Mouse (Mus musculus): Measurements from ENCODE around the gene Vav2.

Vav2 gene

DNA sequence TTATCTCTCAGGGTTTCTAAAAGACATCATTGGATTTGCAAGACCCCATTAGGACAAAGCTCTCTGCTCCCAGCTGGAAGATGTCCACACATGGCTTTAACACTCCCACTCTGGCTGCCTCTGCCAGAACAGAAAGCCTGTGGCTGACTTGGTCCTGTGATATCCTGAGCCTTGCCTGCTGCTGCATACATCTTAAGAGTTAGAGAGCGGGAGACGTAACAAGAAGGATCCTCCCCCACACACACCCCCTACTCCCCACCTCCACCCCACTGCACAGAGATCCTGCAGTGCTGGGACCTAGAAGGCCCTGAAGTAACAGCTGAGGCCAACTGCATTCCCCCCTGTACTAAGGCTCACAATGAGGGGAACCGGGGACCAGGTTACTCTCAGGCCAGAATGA, 114.3 kb downstream of the Vav2 start:
- no peak for DNase-seq

DNA sequence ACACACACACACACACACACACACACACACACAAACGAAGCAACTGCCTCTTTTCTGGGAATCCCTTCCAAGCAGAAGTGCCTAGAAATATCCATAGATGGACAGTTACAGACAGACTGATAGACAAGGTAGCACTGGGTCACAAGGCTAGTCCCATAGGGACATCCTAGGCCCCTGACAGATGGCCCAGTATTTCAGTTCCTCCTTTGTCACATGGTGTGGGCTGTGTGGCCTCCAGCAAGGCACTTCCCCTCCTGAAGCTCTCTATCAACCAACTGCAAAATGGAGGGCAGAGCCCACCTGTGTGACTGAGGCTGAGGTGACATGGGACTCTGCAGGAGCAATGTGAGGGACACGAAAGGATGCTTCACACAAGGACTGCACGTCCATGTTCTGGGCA, 115.2 kb downstream of the Vav2 start:
- no peak for DNase-seq

DNA sequence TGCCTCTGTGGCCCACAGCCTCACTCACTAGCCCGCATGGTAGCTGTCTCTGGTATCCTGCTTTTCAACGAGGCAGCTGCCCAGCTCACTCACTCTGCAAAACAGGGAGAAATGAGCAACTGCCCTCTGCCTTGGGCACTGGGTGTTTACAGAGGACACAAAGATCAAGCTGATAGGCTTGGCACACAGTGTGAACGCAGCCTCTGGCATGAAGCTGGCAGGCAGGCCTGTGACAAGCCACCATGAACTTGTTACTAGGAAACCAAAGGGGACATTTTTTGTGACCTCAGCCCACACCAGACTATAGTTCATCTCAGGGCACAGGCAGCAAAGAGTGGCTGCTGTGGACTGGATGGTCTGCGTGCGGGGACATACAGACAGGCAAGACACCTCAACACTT, 115.9 kb downstream of the Vav2 start:
- DNase-seq = no peak

DNA sequence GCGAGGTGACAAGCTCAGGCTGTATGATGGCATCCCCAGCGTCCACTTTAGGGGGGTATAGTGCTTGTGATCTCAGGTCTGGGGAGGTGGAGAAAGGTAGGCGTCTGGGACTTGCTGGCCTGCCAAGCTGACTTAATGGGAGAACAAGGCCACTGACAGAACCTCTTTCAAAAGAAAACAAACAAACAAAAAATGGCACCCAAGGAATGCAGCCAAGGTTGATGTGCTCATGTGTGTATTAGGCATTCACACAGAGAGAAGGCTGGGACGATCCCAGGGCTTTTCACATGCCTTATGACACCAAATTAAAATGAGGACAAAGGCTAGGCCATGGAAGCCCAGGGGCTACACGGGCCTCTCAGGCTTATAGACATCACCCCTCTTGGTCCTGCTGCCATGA, 116.6 kb downstream of the Vav2 start:
- DNase-seq = no peak

DNA sequence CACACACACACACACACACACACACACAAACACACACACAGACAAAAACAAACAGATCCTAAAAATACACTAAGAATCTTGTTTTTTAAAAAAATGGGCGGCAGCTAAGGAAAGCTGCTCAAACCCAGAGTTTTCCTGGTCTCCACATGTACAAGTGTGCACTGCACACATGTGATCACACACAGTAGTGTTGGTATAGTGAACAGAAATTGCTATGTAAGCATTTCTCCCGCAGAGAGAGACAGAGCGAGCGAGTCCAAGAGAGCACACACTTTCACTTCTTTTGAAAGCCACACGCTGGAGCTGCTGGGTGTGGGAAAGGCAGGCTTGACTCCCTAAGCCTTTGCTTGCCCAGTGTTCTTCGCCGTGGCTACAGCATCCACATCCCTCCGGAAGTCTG, 120.2 kb downstream of the Vav2 start:
- no peak for DNase-seq

DNA sequence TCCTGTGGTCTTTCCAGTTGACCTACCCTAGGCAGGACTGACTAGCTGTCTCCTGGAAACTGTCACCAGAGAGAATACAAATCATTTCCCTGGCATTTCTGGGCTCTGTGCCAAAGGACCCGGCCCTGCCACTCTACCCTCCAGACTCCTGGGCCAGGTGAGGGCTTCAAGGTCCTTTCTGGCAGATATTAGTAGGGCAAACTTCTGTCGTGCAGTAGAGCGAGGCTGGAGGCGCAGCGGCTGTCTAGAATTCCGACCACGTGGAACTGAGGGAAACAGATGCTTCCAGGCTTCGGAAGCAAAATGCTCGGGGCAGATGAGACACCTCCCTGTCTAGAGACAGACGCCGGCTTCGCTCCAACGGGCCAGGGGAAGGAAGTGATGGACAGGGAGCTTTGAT, 122.1 kb downstream of the Vav2 start:
- peak; percentile 23 for DNase-seq

DNA sequence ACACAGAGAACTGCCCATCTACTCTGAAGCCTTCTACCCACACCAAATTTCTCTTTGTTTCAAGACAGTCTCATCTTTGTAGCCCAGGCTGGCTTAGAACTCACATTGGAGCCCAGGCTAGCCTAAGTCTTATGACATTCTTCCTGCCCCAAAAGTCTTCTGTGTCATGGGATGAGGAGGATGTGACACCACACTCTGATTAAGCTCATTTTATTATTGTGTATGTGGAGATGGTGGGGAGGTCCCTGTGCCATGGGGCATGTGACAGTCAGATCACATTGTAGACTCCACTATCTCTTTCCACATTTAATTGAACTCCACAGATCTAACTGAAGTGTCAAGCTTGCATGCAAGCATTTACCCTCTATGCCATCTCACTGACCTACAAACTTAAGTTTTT, 122.8 kb downstream of the Vav2 start:
- no peak for DNase-seq

DNA sequence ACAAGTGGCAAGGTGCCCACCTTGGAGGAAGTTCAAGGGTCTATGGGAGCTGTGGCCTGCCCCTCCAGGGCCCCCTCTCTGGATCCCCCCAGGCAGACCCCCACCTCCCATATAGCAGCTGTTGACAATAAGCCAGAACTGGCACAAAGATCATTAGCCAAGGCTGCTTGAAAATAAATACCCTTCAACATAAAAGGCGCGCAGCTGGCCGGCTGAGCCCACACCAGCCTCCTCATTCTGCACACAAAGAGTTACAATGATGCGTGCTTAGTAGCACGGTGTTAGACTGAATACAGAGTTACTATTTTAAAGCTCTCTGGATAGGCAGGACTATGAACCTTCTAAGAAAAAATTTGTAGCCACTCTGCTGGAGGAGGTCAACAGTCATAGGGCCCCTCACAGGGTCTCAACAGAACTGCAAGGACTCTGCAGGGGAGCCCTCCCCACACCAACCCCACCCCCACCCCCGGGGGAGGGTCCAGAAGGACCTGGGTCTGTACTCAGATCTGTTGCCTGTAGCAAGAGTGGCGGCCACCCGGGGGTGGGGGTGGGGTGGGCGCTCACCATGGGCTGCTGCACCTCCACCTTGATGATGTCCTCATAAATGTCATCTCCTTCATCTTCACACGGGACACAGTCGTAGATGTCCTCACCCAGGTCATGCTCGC, 125.3 kb downstream of the Vav2 start:
- DNase-seq = no peak

DNA sequence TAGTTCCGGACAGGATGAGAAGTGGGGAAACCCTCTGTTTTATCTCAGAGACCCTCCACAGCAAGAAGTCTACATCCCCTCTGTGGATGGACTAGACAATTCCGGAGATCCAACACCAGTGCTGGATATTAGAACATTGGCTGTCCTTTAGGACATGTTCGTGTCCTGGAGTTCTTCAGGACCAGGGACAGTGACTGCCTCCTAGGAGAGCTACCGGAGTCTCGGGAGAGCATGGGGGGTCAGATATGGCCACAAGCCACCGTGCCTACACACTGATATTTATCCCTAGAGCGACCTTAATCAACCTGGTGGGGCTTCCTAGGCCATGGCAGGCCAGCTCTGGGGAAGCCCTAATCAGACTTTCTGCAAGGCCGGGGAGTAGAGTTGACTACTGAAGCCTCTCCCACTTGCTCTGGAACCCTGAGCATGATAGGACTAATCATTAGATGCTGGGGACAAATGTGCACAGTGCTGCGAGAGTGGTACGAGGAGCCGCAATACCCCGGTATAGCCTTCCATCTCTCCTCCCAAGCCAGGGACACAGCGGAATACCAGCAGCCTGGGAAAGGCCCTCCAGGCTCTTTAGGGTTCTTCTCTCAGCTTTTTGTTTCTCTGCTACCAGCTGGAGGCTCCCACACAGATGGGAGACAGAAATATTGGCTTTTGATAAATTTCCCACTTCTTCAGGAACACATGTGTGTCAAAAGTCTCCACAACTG, 125.9 kb downstream of the Vav2 start:
- DNase-seq = no peak

DNA sequence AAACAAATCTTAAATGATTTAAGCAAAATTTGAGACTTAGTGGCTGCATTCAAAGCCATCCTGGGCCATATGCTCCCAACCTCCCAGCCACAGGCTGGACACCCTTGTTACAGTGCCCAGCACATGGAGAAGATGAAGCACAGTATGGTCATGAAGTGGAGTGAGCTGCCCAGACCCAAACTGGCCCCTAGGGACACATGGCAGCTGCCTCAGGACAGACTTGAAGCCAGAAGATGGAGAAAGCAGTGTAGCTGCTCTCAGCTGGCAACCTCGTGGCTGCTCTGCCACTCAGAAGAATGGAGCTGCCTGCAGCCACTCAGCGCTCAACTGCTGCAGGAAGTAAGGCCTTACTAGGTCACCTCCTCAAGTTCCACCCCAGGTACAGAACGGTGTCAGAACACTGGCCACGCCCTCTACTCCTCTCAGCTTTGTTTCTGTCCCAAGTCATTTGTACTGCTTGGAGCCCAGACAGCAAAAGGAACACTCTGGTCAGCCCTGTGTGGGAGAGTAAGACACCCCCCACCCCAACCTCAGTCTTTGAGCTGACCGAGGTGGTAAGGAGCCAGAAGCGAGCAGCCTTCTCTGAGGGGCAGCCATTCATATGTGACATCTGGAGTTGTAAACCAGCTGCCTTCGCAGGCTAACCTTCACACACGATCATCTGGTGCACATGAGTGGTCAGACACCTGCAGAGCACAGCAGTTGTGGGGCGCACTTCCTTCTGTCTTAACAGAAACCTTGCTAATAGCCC, 130.0 kb downstream of the Vav2 start:
- no peak for DNase-seq

DNA sequence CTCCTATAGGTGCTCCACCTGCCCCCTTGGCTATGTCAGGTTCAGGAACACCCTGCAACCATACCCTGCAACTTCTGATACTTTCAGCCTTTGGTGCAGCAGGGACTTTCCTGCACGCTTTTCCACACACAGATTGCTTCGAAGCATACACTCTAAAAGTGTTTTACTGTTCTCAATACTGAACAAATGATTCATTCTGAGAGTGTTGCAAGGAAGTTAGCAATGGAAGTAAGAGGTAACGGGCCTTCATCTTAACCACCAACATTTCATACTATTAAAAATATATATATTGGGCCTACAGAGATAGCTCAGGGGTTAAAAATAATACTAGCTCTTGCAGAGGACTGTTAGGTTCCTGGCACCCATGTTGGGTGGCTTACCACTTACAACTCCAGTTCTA, 132.1 kb downstream of the Vav2 start:
- no peak for DNase-seq

DNA sequence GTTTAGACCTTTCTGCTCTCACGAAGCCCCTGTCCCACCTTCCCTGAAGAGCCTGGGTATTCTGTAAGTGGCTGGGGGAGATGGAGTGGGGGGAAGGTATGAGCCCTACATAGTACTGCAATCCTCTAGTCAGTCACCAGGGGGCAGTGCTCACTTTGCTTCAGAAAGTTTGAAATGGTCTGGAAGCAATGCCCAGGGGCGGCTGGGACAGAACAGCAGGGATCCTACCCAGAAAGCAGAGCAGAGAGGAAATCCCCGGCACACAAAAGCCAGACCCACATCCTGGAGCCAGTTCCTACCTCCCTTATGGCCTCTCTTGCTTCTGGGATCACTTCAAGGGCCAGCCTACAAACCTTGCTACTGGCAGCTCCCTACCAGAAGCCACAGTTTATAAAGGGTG, 137.8 kb downstream of the Vav2 start:
- peak; percentile 87 for DNase-seq

DNA sequence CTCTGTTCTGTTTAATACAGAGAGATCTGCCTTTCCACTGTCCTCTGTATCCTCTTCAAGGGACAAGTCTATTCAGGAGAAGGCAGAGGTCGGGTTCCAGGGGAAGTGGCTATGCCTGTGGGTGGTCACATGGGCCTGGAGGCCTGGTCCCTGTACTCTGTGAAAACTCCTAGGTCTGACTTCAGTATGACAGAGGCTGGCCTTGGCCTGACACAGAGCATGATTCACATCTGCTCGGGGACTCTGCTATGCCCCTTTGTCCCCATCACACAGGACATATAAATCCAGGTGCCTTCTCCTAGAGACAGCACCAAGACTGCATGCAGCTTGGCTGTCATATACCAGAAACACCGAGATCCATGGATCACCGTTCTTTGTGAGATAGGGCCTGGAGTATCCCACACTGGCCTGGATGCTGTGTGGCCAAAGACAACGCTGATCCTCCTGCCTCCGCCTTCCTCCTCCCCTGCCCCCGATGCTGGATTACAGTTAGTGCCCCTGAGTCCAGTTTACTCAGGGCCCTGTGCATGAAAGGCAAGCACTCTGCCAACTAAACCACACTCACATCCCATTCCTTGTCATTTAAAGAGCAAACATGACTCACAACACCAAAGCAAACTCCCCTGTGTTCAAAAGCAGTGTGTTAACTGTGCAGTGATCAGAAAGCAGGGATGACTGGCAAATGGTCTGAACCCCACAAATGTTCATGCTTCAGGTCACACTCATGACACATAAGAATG, 139.7 kb downstream of the Vav2 start:
- no peak for DNase-seq

DNA sequence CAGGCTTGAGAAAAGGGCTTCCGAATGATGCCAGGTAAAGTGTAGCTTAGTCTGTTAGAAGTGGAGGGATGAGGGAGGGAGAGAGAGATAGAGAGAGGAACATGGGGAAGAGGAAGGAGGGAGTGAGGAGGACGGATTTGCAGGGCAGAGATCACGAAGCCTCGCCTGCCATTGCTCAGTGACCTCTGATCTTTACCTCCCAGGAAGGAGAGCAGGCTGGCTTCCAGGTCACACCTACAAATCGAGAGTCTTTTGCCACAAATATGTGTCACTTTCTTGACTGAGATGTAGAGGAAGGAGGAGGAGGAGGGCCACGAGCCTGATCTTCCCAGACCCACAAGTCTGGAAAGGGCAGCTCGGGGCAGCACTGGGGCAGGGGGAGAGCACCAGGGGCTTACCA, 142.4 kb downstream of the Vav2 start:
- DNase-seq = no peak

DNA sequence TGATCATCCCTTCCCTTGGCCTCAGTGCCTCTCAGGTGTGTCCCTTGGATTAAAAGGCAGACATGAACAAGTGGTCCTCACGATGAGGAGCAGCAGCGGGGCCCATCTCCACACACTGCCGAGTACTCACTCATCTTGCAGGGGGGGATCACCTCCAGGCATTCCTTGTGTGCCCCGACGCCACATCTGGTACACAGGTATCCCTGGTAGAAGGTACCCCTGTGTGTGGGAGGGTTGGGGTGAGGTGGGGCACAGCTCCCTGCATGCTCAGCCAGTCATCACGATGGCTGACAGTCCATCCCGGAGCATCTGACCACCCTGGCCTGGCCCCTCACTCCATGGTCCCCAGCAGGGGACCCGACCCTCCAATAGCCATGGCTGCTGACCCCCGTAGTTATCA, 145.1 kb downstream of the Vav2 start:
- DNase-seq = no peak

DNA sequence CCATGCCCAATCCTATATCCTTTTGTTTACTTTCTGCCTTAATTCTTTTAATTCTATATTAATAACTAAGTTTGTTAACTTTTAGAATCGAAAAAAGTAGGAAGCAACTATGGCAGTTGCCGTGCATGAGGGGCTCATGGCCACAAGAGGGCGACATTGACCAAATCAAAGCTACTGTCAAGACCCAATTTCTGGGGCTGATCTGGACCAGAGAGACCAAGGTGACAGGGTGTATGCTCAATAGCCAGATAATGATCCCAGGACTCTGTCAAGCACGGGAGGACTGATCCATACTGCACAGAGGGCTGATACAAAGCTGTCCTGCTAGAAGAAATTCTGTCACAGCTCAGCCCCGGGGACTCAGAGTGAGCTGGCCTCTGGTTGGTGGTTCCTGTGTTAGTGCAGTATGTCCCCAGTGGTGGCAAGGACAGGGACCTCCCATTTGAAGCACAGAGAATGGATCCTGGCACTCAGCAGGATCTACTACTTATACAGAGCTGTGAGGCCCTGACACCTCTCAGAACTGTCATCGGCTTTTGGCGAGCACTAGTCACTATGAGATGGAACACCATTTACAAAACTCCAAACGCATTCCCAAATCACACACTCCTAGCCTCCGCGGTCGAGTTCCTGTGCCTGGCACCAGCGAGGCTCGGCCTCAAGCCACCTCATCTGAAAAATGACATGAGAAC, 145.8 kb downstream of the Vav2 start:
- peak; percentile 75 for DNase-seq

DNA sequence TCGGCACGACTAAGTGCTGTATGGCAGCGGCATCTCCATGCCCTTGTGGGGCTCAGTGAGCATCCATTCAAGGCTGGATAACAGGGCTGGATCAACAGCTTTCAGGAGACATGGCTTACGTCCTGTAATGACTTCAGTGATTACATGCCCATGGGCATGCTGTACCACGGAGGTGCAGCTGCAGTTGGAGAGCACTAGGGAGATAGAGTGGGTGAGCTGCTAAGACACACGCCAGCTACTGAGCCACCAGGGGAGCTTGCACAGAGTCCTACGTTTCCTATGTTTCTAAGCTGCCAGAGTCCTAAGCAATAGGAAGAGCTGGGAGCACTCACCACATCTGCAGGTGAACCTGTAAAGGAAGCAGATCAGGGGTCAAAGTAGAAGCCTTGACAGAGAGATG, 148.0 kb downstream of the Vav2 start:
- DNase-seq = no peak

DNA sequence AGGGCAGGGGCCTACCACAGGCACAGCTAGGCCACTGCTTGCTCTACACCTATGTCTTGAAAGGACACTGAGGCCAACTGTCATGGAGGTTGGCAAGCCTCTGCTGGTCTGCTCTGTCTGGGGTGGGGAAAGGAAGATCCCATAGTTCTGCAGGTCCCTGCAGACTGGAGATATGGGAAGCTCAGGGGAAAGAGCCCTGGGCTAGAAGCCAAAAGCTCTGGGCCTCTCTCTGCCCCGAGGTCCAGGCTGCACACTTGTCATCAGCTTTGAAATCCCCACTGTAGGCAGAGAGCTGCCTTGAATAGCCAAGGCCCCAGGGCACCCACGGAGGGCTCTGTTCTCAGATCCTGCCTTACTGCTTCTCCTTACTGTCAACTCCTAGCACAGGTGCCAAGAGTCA, 158.5 kb downstream of the Vav2 start:
- DNase-seq = no peak

DNA sequence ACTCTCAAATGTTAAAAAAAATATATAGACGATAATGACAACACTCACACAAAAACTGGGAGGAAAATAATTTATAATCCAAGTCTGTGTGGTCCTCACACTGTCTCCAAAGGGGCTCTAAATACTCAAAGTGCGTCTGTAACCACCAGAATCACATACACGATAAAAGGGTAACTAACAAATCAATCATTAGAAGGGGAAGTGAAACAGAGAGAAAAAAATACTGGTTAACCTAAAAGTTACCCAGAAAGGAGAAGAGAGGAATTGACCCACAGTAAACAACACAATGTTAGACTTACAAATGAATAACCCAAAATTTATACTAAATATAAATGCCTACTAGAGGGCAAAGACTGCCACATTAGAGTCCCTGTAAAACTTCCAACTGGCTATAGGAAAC, 161.0 kb downstream of the Vav2 start:
- DNase-seq = no peak

DNA sequence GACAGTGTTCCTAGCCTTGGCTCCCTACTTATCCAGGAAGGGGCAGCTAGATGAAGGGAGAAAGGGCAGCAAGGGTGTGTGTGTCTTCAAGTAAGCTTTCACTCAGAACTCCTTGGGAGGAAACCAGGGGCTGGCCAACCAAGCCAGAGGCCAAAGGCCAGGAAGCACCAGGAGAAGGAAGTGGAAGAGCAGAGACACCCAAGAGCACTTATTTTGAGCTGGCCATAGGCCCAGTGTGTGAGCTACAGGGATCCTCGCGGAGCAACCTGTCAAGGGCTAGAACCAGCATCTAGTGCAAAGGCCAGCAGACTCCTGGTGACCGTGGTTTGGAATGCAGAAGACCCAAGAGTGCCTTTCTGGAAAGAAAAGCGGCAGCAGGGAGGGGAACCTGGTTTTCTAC, 163.8 kb downstream of the Vav2 start:
- DNase-seq = no peak

DNA sequence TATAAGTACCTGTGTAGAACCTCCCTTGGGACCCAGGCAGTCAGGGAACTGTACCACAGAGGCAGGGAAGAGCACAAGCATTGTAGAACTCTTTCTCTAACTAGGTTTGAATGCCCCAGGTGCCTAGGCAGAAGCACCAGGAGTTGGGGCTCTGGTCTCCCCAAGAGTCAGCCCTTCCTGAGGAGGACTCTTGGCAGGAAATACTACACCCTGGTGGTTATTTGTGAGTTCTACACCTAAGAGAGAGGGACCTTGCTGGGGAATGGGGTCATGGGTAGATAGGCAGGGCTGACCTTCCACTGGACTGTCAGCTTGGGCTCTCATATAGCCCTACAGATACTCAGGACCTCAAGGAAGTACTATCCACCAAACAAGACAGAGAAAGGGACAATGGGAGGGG, 175.4 kb downstream of the Vav2 start:
- peak; percentile 1 for DNase-seq

DNA sequence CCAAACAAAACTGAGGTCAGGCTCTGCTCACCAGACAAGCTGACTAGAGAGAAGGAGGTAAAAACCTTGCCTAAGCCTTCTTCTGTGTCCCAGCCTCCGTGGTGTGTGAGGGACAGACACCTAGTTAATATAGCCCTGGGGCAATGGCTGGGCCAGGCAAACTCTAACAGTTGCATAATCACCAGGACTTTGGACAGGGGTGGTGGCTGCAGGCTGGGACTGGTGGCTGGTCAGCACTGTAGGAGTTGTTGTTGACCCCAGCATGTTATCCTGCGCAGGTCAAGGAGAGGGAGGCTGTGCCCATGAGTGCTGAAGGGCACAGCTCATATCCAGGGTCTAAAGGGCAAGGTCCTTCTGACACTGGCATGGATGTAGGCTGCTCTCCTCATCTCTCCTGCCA, 178.6 kb downstream of the Vav2 start, which contains the start of gene Sardh:
Gene Sardh, minus strand, starts transcription at position 127 of the 400 bp plus-strand sequence.
- peak; percentile 2 for DNase-seq

DNA sequence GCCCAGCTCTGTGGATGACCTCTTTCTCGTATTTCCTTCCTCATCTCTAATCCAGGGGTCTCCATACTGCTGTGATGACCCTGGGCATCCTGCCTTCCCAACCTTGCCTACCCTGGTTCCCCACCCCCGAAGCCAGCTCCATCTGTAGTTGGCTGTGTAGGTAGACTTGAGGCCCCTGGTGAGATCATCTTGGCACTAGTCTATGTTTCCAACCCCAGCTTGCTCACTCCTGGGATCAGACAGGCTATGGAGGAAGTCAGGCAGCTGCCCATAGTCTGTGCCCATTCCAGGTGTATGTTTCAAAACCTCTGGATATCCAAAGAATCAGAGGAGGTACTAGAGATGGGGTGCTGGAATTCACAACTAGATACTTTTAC, 179.4 kb downstream of the Vav2 start:
- DNase-seq = no peak

All from right cerebral cortex, postnatal 14 days (tissue).